Mouse (Mus musculus): ENCODE measurements around the gene Klhdc9. TPM values are rescaled to one million over a fixed set of nuclear protein-coding genes. Genes with fewer than 3 reads are reported as not detected.

The Klhdc9 gene
- polyA plus RNA-seq, 1 experiment from 2014 or later = 3.6 TPM

GRCm38 (mm10) chr1:171384361-171384760, 23.8 kb upstream of the Klhdc9 start:
- ATAC-seq (ENCODE audit: low FRiP score, low TSS enrichment) = no peak
- no peak overlapping the region for H3K27ac ChIP-seq (replicated peaks; ENCODE audit: low read depth, low read length)
- WGBS = 68% methylated on average over 9 of the region's 9 CpGs

GRCm38 (mm10) chr1:171382096-171382620, 21.6 kb upstream of the Klhdc9 start:
- 90% methylated on average over 11 of the region's 11 CpGs for WGBS
- Histone ChIP-seq H3K9me3 (ENCODE audit: control insufficient read depth, low read length) (no peaks in the 10 kb centered on the region), H3K36me3 (ENCODE audit: control insufficient read depth, insufficient read depth, low read length) (no peaks in the 10 kb centered on the region), H3K4me1 (ENCODE audit: control insufficient read depth, insufficient read depth, low read length) (peaks cover 7% of the 10 kb centered on the region), H3K4me3 (replicated peaks; ENCODE audit: low read depth, low read length) (no peak overlapping the region), H3K9ac (replicated peaks; ENCODE audit: low read length) (no peak overlapping the region), H3K27me3 (ENCODE audit: control insufficient read depth, insufficient read depth, low read length) (no peaks in the 10 kb centered on the region), H3K4me2 (ENCODE audit: low read length) (no peak overlapping the region), H3K27ac (replicated peaks; ENCODE audit: low read depth, low read length) (no peak overlapping the region)
- ATAC-seq (ENCODE audit: low FRiP score, low TSS enrichment) (no peak), DNase-seq (no peak)

More at GRCm38 (mm10) chr1:171384361-171384760, 23.8 kb upstream of the Klhdc9 start:
- Histone ChIP-seq H3K27me3 (ENCODE audit: control insufficient read depth, insufficient read depth, low read length) (no peaks in the 10 kb centered on the region), H3K4me3 (replicated peaks; ENCODE audit: low read depth, low read length) (no peak overlapping the region), H3K4me1 (ENCODE audit: control insufficient read depth, insufficient read depth, low read length) (peaks cover 7% of the 10 kb centered on the region), H3K9ac (replicated peaks; ENCODE audit: low read length) (no peak overlapping the region), H3K9me3 (ENCODE audit: control insufficient read depth, low read length) (no peaks in the 10 kb centered on the region), H3K36me3 (ENCODE audit: control insufficient read depth, insufficient read depth, low read length) (no peaks in the 10 kb centered on the region), H3K4me2 (ENCODE audit: low read length) (no peak overlapping the region)
- DNase-seq = no peak

- Histone ChIP-seq H3K27me3 (ENCODE audit: control insufficient read depth, insufficient read depth, low read length) (no peaks in the 10 kb centered on the region), H3K36me3 (ENCODE audit: control insufficient read depth, insufficient read depth, low read length) (no peaks in the 10 kb centered on the region), H3K4me1 (ENCODE audit: control insufficient read depth, insufficient read depth, low read length) (peaks cover 7% of the 10 kb centered on the region), H3K4me3 (replicated peaks; ENCODE audit: low read depth, low read length) (peak overlapping the region; percentile 36), H3K27ac (replicated peaks; ENCODE audit: low read depth, low read length) (no peak overlapping the region), H3K4me2 (ENCODE audit: low read length) (peak overlapping the region; percentile 58), H3K9ac (replicated peaks; ENCODE audit: low read length) (peak overlapping the region; percentile 9; the same call in 1 of the 2 replicates), H3K9me3 (ENCODE audit: control insufficient read depth, low read length) (no peaks in the 10 kb centered on the region)
- DNase-seq (peak; percentile 90), ATAC-seq (ENCODE audit: low FRiP score, low TSS enrichment) (peak; percentile 64; the same call in 1 of the 2 replicates)
- WGBS = 3% methylated on average over 31 of the region's 31 CpGs
Measured at GRCm38 (mm10) chr1:171379935-171380599, 19.5 kb upstream of the Klhdc9 start.

- Histone ChIP-seq H3K9ac (replicated peaks; ENCODE audit: low read length) (no peak overlapping the region), H3K4me2 (ENCODE audit: low read length) (no peak overlapping the region), H3K36me3 (ENCODE audit: control insufficient read depth, insufficient read depth, low read length) (no peaks in the 10 kb centered on the region), H3K27ac (replicated peaks; ENCODE audit: low read depth, low read length) (no peak overlapping the region), H3K27me3 (ENCODE audit: control insufficient read depth, insufficient read depth, low read length) (no peaks in the 10 kb centered on the region), H3K4me1 (ENCODE audit: control insufficient read depth, insufficient read depth, low read length) (peaks cover 7% of the 10 kb centered on the region), H3K9me3 (ENCODE audit: control insufficient read depth, low read length) (no peaks in the 10 kb centered on the region), H3K4me3 (replicated peaks; ENCODE audit: low read depth, low read length) (no peak overlapping the region)
- WGBS = 88% methylated on average over 6 of the region's 6 CpGs
- DNase-seq (no peak), ATAC-seq (ENCODE audit: low FRiP score, low TSS enrichment) (no peak)
Measured at GRCm38 (mm10) chr1:171378298-171378697, 17.7 kb upstream of the Klhdc9 start.

- ATAC-seq (ENCODE audit: low FRiP score, low TSS enrichment) = no peak
- WGBS = 51% methylated on average over 9 of the region's 9 CpGs
- Histone ChIP-seq H3K36me3 (ENCODE audit: control insufficient read depth, insufficient read depth, low read length) (no peaks in the 10 kb centered on the region), H3K9me3 (ENCODE audit: control insufficient read depth, low read length) (no peaks in the 10 kb centered on the region), H3K27ac (replicated peaks; ENCODE audit: low read depth, low read length) (no peak overlapping the region), H3K27me3 (ENCODE audit: control insufficient read depth, insufficient read depth, low read length) (no peaks in the 10 kb centered on the region), H3K4me1 (ENCODE audit: control insufficient read depth, insufficient read depth, low read length) (peaks cover 7% of the 10 kb centered on the region), H3K4me2 (ENCODE audit: low read length) (no peak overlapping the region), H3K4me3 (replicated peaks; ENCODE audit: low read depth, low read length) (no peak overlapping the region), H3K9ac (replicated peaks; ENCODE audit: low read length) (no peak overlapping the region)
- no peak for DNase-seq
Measured at GRCm38 (mm10) chr1:171375646-171376097, 15.1 kb upstream of the Klhdc9 start.

GRCm38 (mm10) chr1:171373946-171374345, 13.3 kb upstream of the Klhdc9 start:
- 0% methylated on average over 3 of the region's 4 CpGs for WGBS
- no peak overlapping the region for H3K4me3 ChIP-seq (replicated peaks; ENCODE audit: low read depth, low read length)
- ATAC-seq (ENCODE audit: low FRiP score, low TSS enrichment) (no peak), DNase-seq (no peak)
- H3K4me1 ChIP-seq (ENCODE audit: control insufficient read depth, insufficient read depth, low read length) = no peaks in the 10 kb centered on the region
- H3K27me3 ChIP-seq (ENCODE audit: control insufficient read depth, insufficient read depth, low read length) = no peaks in the 10 kb centered on the region
- H3K4me2 ChIP-seq (ENCODE audit: low read length) = no peak overlapping the region
- H3K9me3 ChIP-seq (ENCODE audit: control insufficient read depth, low read length) = no peaks in the 10 kb centered on the region
- no peak overlapping the region for H3K9ac ChIP-seq (replicated peaks; ENCODE audit: low read length)
- H3K36me3 ChIP-seq (ENCODE audit: control insufficient read depth, insufficient read depth, low read length) = no peaks in the 10 kb centered on the region
- H3K27ac ChIP-seq (replicated peaks; ENCODE audit: low read depth, low read length) = no peak overlapping the region

GRCm38 (mm10) chr1:171372880-171373279, 12.3 kb upstream of the Klhdc9 start:
- Histone ChIP-seq H3K4me2 (ENCODE audit: low read length) (no peak overlapping the region), H3K4me1 (ENCODE audit: control insufficient read depth, insufficient read depth, low read length) (no peaks in the 10 kb centered on the region), H3K9me3 (ENCODE audit: control insufficient read depth, low read length) (no peaks in the 10 kb centered on the region), H3K27me3 (ENCODE audit: control insufficient read depth, insufficient read depth, low read length) (no peaks in the 10 kb centered on the region), H3K4me3 (replicated peaks; ENCODE audit: low read depth, low read length) (no peak overlapping the region), H3K9ac (replicated peaks; ENCODE audit: low read length) (no peak overlapping the region), H3K36me3 (ENCODE audit: control insufficient read depth, insufficient read depth, low read length) (no peaks in the 10 kb centered on the region), H3K27ac (replicated peaks; ENCODE audit: low read depth, low read length) (no peak overlapping the region)
- WGBS = 52% methylated on average over 3 of the region's 3 CpGs
- DNase-seq (no peak), ATAC-seq (ENCODE audit: low FRiP score, low TSS enrichment) (no peak)

- 45% methylated on average over 20 of the region's 20 CpGs for WGBS
- ATAC-seq (ENCODE audit: low FRiP score, low TSS enrichment) = no peak
Measured at GRCm38 (mm10) chr1:171369845-171370556, 9.4 kb upstream of the Klhdc9 start, which contains the start of gene Nectin4. TSS of gene Nectin4 (plus strand) at chr1:171370099.

More at GRCm38 (mm10) chr1:171369845-171370556, 9.4 kb upstream of the Klhdc9 start, which contains the start of gene Nectin4:
- H3K27me3 ChIP-seq (ENCODE audit: control insufficient read depth, insufficient read depth, low read length) = no peaks in the 10 kb centered on the region
- H3K4me3 ChIP-seq (replicated peaks; ENCODE audit: low read depth, low read length) = no peak within 1 kb of the TSS
- H3K27ac ChIP-seq (replicated peaks; ENCODE audit: low read depth, low read length) = no peak within 1 kb of the TSS
- no peak within 1 kb of the TSS for H3K4me2 ChIP-seq (ENCODE audit: low read length)
- H3K4me1 ChIP-seq (ENCODE audit: control insufficient read depth, insufficient read depth, low read length) = no peaks in the 10 kb centered on the region
- DNase-seq = no peak
- H3K36me3 ChIP-seq (ENCODE audit: control insufficient read depth, insufficient read depth, low read length) = no peaks in the 10 kb centered on the region
- no peaks in the 10 kb centered on the region for H3K9me3 ChIP-seq (ENCODE audit: control insufficient read depth, low read length)
- no peak within 1 kb of the TSS for H3K9ac ChIP-seq (replicated peaks; ENCODE audit: low read length)
